Mouse (Mus musculus): ENCODE measurements around the gene Hoxa11.

DNA sequence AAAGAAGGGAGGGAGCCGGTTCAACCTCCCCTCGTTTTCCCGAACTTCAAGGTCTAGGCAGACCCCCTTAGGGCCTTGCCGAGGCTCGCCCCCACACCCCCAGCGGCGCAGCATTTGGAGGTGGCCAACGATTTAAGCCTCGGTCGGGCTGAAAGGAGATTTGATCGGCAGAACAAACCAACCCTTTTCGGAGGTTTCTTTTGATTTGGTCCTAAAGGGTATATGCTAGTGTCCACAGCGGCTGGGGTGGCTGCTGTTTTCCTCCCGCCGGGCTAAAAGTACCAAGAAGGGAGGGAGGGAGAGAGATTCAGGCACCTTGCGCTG lies 3.8 kb upstream of the Hoxa11 start:
- TF ChIP-seq CTCF (IDR thresholded peaks at IDR 0.05; ENCODE audit: low read depth, low read length), result 0 out of 2 replicates have a peak, but pooled peaks have one; percentile 8
- TF ChIP-seq POLR2A (IDR thresholded peaks at IDR 0.05; ENCODE audit: borderline replicate concordance, low read depth, low read length), result no peak
